Mouse (Mus musculus) pancreas, adult 10 weeks (tissue): ENCODE results near the gene Pdlim3. TPM values are rescaled to one million over a fixed set of nuclear protein-coding genes. Genes with fewer than 3 reads are reported as not detected.

ENCODE experiments used
- polyA plus RNA-seq: library from polyadenylated mRNA; stranded (reverse); fragments of 350-450 nt; fragmentation: Illumina TruSeq; extraction: RNeasy Lipid Tissue Mini Kit (QIAGEN cat#74804); gene quantifications from one replicate; pipeline ENCODE4 v1.2.3, GENCODE M21; 2015; ENCODE audit warnings: low read depth, low replicate concordance; ENCODE audit not compliant: insufficient read depth

Gene Pdlim3
- polyA plus RNA-seq: 6.8 TPM

DNA sequence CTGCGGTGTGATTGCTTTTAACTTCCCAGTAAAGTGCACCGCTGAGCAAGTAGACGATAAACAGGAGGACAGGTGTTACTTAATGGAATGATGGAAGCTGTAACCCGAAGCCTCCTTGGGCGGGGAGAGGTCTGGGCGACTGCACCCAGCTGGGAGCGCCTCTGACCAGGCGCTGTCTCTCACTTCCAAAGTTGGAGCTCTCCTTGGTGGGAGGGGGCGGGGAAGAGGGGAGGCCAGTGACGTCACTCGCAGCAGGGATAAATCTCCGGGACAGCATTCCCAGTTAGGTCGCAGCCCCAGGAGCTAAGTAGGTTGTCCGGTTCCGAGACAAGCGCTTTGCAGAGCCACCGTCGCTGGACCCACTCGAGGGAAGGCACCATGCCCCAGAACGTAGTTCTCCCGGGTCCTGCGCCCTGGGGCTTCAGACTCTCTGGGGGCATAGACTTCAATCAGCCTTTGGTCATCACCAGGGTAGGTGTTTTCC is at the start of gene Pdlim3:
Gene Pdlim3, plus strand, starts transcription at position 260 of the 484 bp plus-strand sequence.

DNA sequence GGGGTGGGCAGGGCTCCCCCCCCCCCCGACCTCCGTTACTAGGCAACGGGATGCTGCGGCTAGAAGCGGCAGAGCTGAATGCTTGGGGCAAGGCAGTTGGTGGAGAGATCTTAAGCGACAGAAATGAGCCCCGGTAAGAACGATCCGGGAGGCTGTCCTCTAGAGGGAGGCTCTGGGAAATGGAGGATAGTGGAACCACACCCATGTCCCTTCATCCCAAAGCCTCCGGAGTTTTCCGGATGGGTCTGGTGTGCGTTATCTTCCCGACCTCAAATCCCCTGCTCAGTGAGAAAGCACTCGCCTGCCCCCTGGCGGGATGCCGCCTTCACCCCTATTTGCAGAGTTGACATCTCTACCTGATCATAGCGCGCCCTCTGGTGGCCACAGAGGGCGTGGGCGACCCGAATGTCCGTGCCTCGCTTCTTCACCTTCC is 49.3 kb downstream of the Pdlim3 start, which contains the start of gene Ccdc110:
Gene Ccdc110, plus strand, starts transcription at position 38 of the 433 bp plus-strand sequence.

Other genes starting within 250 kb of the Pdlim3 start
- gene Ccdc110, start 49.2 kb downstream of the Pdlim3 start, polyA plus RNA-seq: not detected
- 3.3 TPM for gene 1700029J07Rik, start 89.8 kb downstream of the Pdlim3 start, polyA plus RNA-seq
- 14.1 TPM for gene Ufsp2, start 90.1 kb downstream of the Pdlim3 start, polyA plus RNA-seq
- not detected for gene Lrp2bp, start 113.8 kb downstream of the Pdlim3 start, polyA plus RNA-seq
- gene Ankrd37, start 120.2 kb downstream of the Pdlim3 start, polyA plus RNA-seq: 5.2 TPM